Mouse (Mus musculus) bone marrow, adult 2 months (tissue): ENCODE measurements around the gene Zfp655. TPM values are rescaled to one million over a fixed set of nuclear protein-coding genes. Genes with fewer than 3 reads are reported as not detected.
A peak's percentile ranks its signal among the peaks of the same experiment; 100 is the strongest.
"Not testable (repeated sequence)": the region's sequence is repeated elsewhere in the genome, so short reads cannot be mapped to it uniquely, and the experiment has no call there.

Experiments
- H3K27ac ChIP-seq: fragments of 200-500 bp; 2 replicates; pipeline ENCODE4 v1.5.1; 2012; ENCODE audit warnings: low read depth, mild to moderate bottlenecking, control low read depth, inconsistent platforms, low read length; ENCODE audit not compliant: control insufficient read depth, poor library complexity, insufficient read depth
- H3K4me1 ChIP-seq: fragments of 200-500 bp; 2 replicates; pipeline ENCODE4 v1.6.1; 2011; ENCODE audit warnings: low read length; ENCODE audit not compliant: control insufficient read depth, insufficient read depth
- H3K4me3 ChIP-seq: fragments of 200-500 bp; replicated peaks from 2 replicates; pipeline ENCODE3; 2011; ENCODE audit warnings: mild to moderate bottlenecking, low read depth, low read length, control low read depth; ENCODE audit not compliant: control insufficient read depth
- CTCF ChIP-seq: fragments of 200-500 bp; IDR thresholded peaks from 2 replicates; pipeline ENCODE4 v1.5.1; 2011; ENCODE audit warnings: low read length, control low read depth; ENCODE audit not compliant: control insufficient read depth, insufficient read depth
- POLR2A ChIP-seq: fragments of 200-500 bp; IDR thresholded peaks from 2 replicates; pipeline ENCODE4 v1.6.1; 2011; ENCODE audit warnings: low read depth, mild to moderate bottlenecking, control low read depth, low read length, borderline replicate concordance; ENCODE audit not compliant: control insufficient read depth
- WGBS: fragments of 180-500 bp; shearing (Covaris S2); methylation state at CpG from one replicate; pipeline ENCODE4 v1.1.7; 2018; 5-methylcytosine and 5-hydroxymethylcytosine counted together
- polyA plus RNA-seq: library from polyadenylated mRNA; stranded (reverse); fragments of >200 nt; gene quantifications from 2 replicates; pipeline ENCODE4 v1.2.4, GENCODE M21; 2011; ENCODE audit warnings: low replicate concordance; ENCODE audit not compliant: missing spikeins, insufficient read depth, insufficient read length

Gene Zfp655
- polyA plus RNA-seq, 1 experiment = 19.8 TPM

- Histone ChIP-seq H3K4me3 (peak overlapping the region; percentile 78), H3K27ac (peak overlapping the region; percentile 93), H3K4me1 (no peaks in the 10 kb centered on the region)
- TF ChIP-seq POLR2A = no peak
- no peak for TF ChIP-seq CTCF
- WGBS = 0% methylated on average over 48 of the region's 49 CpGs
Measured at GRCm38 (mm10) chr5:145231893-145232411, 437 bp downstream of the Zfp655 start.

GRCm38 (mm10) chr5:145234636-145235035 lies 3.1 kb downstream of the Zfp655 start:
- Histone ChIP-seq H3K27ac (no peak overlapping the region), H3K4me3 (no peak overlapping the region), H3K4me1 (no peaks in the 10 kb centered on the region)
- TF ChIP-seq CTCF (peak; percentile 54), POLR2A (no peak)

GRCm38 (mm10) chr5:145249520-145249919 lies 18.0 kb downstream of the Zfp655 start:
- Histone ChIP-seq H3K4me1 (no peaks in the 10 kb centered on the region), H3K4me3 (no peak overlapping the region), H3K27ac (no peak overlapping the region)
- WGBS = 85% methylated on average over 3 of the region's 3 CpGs
- TF ChIP-seq CTCF (no peak), POLR2A (no peak)

- not testable (repeated sequence) for H3K27ac ChIP-seq, H3K4me3 ChIP-seq, H3K4me1 ChIP-seq
- 73% methylated on average over 2 of the region's 2 CpGs for WGBS
Measured at GRCm38 (mm10) chr5:145273568-145273967, 42.1 kb downstream of the Zfp655 start.

- no peak overlapping the region for H3K27ac ChIP-seq
- H3K4me3 ChIP-seq = peak overlapping the region; percentile 92
- H3K4me1 ChIP-seq = peaks cover 1% of the 10 kb centered on the region; the same call in 1 of the 2 replicates
- TF ChIP-seq POLR2A = no peak
- no peak for TF ChIP-seq CTCF
- WGBS = 93% methylated on average over 2 of the region's 2 CpGs
Measured at GRCm38 (mm10) chr5:145279948-145280347, 48.4 kb downstream of the Zfp655 start.

- WGBS = under 1% methylated on average over 50 of the region's 50 CpGs
- TF ChIP-seq CTCF = no peak
- TF ChIP-seq POLR2A = peak; percentile 70; the same call in 1 of the 2 replicates
- Histone ChIP-seq H3K4me1 (peaks cover 1% of the 10 kb centered on the region; the same call in 1 of the 2 replicates), H3K27ac (peak within 1 kb of the TSS; percentile 85), H3K4me3 (peak within 1 kb of the TSS; percentile 92)
Measured at GRCm38 (mm10) chr5:145280371-145281143, 49.0 kb downstream of the Zfp655 start, which contains the start of gene Zscan25. Gene Zscan25, plus strand, starts transcription at chr5:145280500.

GRCm38 (mm10) chr5:145288382-145288781 lies 56.9 kb downstream of the Zfp655 start:
- 53% methylated on average over 5 of the region's 5 CpGs for WGBS
- no peak overlapping the region for H3K27ac ChIP-seq
- H3K4me1 ChIP-seq = peaks cover 2% of the 10 kb centered on the region; the same call in 1 of the 2 replicates
- TF ChIP-seq CTCF (no peak), POLR2A (no peak)
- H3K4me3 ChIP-seq = no peak overlapping the region

- Histone ChIP-seq H3K4me1 (peaks cover 2% of the 10 kb centered on the region; the same call in 1 of the 2 replicates), H3K27ac (no peak overlapping the region), H3K4me3 (no peak overlapping the region)
- 92% methylated on average over 16 of the region's 16 CpGs for WGBS
- TF ChIP-seq POLR2A (no peak), CTCF (no peak)
Measured at GRCm38 (mm10) chr5:145290697-145291096, 59.2 kb downstream of the Zfp655 start.

GRCm38 (mm10) chr5:145292398-145292797 lies 60.9 kb downstream of the Zfp655 start:
- peaks cover 2% of the 10 kb centered on the region; the same call in 1 of the 2 replicates for H3K4me1 ChIP-seq
- no peak for TF ChIP-seq POLR2A
- TF ChIP-seq CTCF = no peak
- 89% methylated on average over 6 of the region's 6 CpGs for WGBS

More at GRCm38 (mm10) chr5:145292398-145292797, 60.9 kb downstream of the Zfp655 start:
- Histone ChIP-seq H3K4me3 (no peak overlapping the region), H3K27ac (no peak overlapping the region)

Other genes with a start within 250 kb of the Zfp655 start
- not detected in 2 replicates for gene Gm4871, start 199.0 kb upstream of the Zfp655 start, polyA plus RNA-seq
- gene 1700018F24Rik, start 188.7 kb upstream of the Zfp655 start, polyA plus RNA-seq = not detected in 2 replicates
- gene Arpc1a, start 147.9 kb upstream of the Zfp655 start, polyA plus RNA-seq = 46.8 and 114 TPM in 2 replicates
- 7.0 TPM in 1 of 2 replicates, not detected in the other for gene Kpna7, start 147.7 kb upstream of the Zfp655 start, polyA plus RNA-seq
- 143 and 318 TPM in 2 replicates for gene Arpc1b, start 117.5 kb upstream of the Zfp655 start, polyA plus RNA-seq
- gene Pdap1, start 91.5 kb upstream of the Zfp655 start, polyA plus RNA-seq = 74.2 and 101 TPM in 2 replicates
- gene Bud31, start 91.4 kb upstream of the Zfp655 start, polyA plus RNA-seq = 121 and 164 TPM in 2 replicates
- 5.2 and 10.9 TPM in 2 replicates for gene Ptcd1, start 64.6 kb upstream of the Zfp655 start, polyA plus RNA-seq
- 28.2 and 46.9 TPM in 2 replicates for gene Cpsf4, start 64.5 kb upstream of the Zfp655 start, polyA plus RNA-seq
- gene Atp5j2, start 39.7 kb upstream of the Zfp655 start, polyA plus RNA-seq = 218 and 277 TPM in 2 replicates
- 7.0 and 12.5 TPM in 2 replicates for gene Zkscan14, start 29.8 kb upstream of the Zfp655 start, polyA plus RNA-seq
- gene Zkscan5, start 27.2 kb upstream of the Zfp655 start, polyA plus RNA-seq = 3.4 and 5.1 TPM in 2 replicates
- 1.7 and 4.7 TPM in 2 replicates for gene Zscan25, start 48.8 kb downstream of the Zfp655 start, polyA plus RNA-seq
- gene Cyp3a57, start 113.6 kb downstream of the Zfp655 start, polyA plus RNA-seq = not detected in 2 replicates
- gene Cyp3a16, start 238.0 kb downstream of the Zfp655 start, polyA plus RNA-seq = not detected in 2 replicates